Mouse (Mus musculus) forebrain, embryonic 11.5 days (tissue): ENCODE measurements around the gene Ift81. TPM values are rescaled to one million over a fixed set of nuclear protein-coding genes. Genes with fewer than 3 reads are reported as not detected.

Experiments
- ATAC-seq: fragments of 200-750 bp; cut with Nextera tagmentation; replicated peaks from 2 replicates; pipeline ENCODE4 v1.8.0; 2017; ENCODE audit warnings: moderate TSS enrichment; ENCODE audit not compliant: low FRiP score
- DNase-seq: peaks from one replicate; pipeline ENCODE4 v3.0.0-alpha.2; 2017; ENCODE audit warnings: low spot score
- H3K27ac ChIP-seq: fragments of 300-500 bp; sonication (generic); 2 replicates; pipeline ENCODE4 v1.5.1; 2014; ENCODE audit warnings: low read depth, low read length
- H3K27me3 ChIP-seq: fragments of 300-500 bp; sonication (generic); 2 replicates; pipeline ENCODE4 v1.6.1; 2014; ENCODE audit warnings: mild to moderate bottlenecking, low read length, mixed read lengths; ENCODE audit not compliant: control insufficient read depth, insufficient read depth
- H3K36me3 ChIP-seq: fragments of 300-500 bp; sonication (generic); 2 replicates; pipeline ENCODE4 v1.6.1; 2014; ENCODE audit warnings: mild to moderate bottlenecking, low read length, moderate library complexity, mixed read lengths; ENCODE audit not compliant: control insufficient read depth, insufficient read depth
- H3K4me1 ChIP-seq: fragments of 300-500 bp; sonication (generic); replicated peaks from 2 replicates; pipeline ENCODE4 v1.6.1; 2014; ENCODE audit warnings: low read length, mixed read lengths; ENCODE audit not compliant: control insufficient read depth, insufficient read depth
- H3K4me2 ChIP-seq: fragments of 300-500 bp; sonication (generic); 2 replicates; pipeline ENCODE4 v1.6.1; 2014; ENCODE audit warnings: low read depth, mild to moderate bottlenecking, low read length, moderate library complexity, mixed read lengths; ENCODE audit not compliant: severe bottlenecking
- H3K4me3 ChIP-seq: fragments of 300-500 bp; sonication (generic); 2 replicates; pipeline ENCODE4 v1.5.1; 2014; ENCODE audit warnings: low read depth, low read length
- H3K9ac ChIP-seq: fragments of 300-500 bp; sonication (generic); 2 replicates; pipeline ENCODE4 v1.6.1; 2014; ENCODE audit warnings: low read length
- H3K9me3 ChIP-seq: fragments of 300-500 bp; sonication (generic); 2 replicates; pipeline ENCODE4 v1.6.1; 2016; ENCODE audit warnings: low read length, mixed read lengths; ENCODE audit not compliant: control insufficient read depth
- WGBS: fragments of 180-500 bp; shearing (Covaris S2); extraction: QIAGEN DNeasy Blood & Tissue Kit; methylation state at CpG from one replicate; pipeline ENCODE4 v1.1.7; 2014; 5-methylcytosine and 5-hydroxymethylcytosine counted together
- polyA plus RNA-seq: library from polyadenylated mRNA; unstranded; fragments of >200 nt; fragmentation: Nextera tagmentation; extraction: Ambion mirVana; gene quantifications from 2 replicates; pipeline ENCODE4 v1.2.1, GENCODE M21; 2014

Ift81 gene
- polyA plus RNA-seq, 1 experiment from 2014 or later = 49.4 TPM

- no peak overlapping the region for H3K27ac ChIP-seq
- ATAC-seq = no peak
- no peaks in the 10 kb centered on the region for H3K36me3 ChIP-seq
- WGBS = 79% methylated on average over 2 of the region's 2 CpGs
- no peaks in the 10 kb centered on the region for H3K4me1 ChIP-seq
- H3K27me3 ChIP-seq = no peaks in the 10 kb centered on the region
- no peak for DNase-seq
- H3K4me2 ChIP-seq = no peak overlapping the region
- H3K4me3 ChIP-seq = no peak overlapping the region
- no peaks in the 10 kb centered on the region for H3K9me3 ChIP-seq
- H3K9ac ChIP-seq = no peak overlapping the region
Measured at GRCm38 (mm10) chr5:122638296-122638695, 24.0 kb upstream of the Ift81 start.

- no peak for DNase-seq
- ATAC-seq = no peak
- no peaks in the 10 kb centered on the region for H3K9me3 ChIP-seq
- H3K4me3 ChIP-seq = no peak overlapping the region
- H3K4me2 ChIP-seq = peak overlapping the region; percentile 36
- no peaks in the 10 kb centered on the region for H3K4me1 ChIP-seq
- WGBS = 48% methylated on average over 16 of the region's 16 CpGs
- H3K36me3 ChIP-seq = no peaks in the 10 kb centered on the region
- H3K27me3 ChIP-seq = no peaks in the 10 kb centered on the region
- H3K9ac ChIP-seq = no peak overlapping the region
- no peak overlapping the region for H3K27ac ChIP-seq
Measured at GRCm38 (mm10) chr5:122636958-122637357, 22.6 kb upstream of the Ift81 start.

DNA sequence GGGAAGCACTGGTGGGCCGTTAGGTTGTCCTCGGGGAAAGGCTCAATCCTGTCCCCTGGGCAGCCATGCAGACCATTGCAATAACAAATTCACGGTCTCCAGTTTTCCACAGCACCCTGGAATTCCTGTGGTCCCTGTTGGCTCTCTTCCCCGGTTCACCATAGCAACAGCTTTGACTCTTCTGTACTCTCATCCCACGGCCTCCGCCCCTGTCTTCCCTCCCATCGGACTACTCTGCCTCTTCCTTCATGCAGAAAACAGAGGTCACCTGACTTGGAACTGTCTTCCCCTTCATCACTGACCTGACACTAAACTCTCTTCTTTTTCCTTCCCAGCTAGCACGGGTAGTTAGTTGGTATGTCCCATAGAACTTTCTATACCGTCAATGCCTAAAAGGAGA lies 22.0 kb upstream of the Ift81 start:
- Histone ChIP-seq H3K9ac (no peak overlapping the region), H3K27me3 (no peaks in the 10 kb centered on the region), H3K4me3 (no peak overlapping the region), H3K36me3 (no peaks in the 10 kb centered on the region), H3K9me3 (no peaks in the 10 kb centered on the region), H3K4me1 (no peaks in the 10 kb centered on the region), H3K4me2 (no peak overlapping the region), H3K27ac (no peak overlapping the region)
- 88% methylated on average over 9 of the region's 9 CpGs for WGBS
- ATAC-seq (no peak), DNase-seq (no peak)

DNA sequence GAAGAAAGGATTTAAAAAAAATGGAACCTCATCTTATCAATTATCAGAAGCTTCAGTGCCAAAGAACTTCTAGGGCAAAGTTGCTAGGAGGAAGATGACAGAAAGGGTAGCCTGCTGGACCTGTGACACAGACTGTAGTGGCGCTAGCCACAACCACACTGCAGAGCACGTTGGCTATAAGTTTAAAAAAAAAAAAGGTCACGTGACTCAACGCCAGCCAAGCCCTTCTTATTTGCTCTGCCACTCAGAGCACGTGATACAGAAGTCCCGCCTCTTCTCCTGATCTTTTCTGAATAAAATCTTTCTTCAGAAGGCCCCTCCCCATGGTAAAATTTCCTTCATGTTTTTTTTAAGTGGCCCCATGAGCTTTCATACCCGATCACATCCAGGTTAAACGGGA lies 20.9 kb upstream of the Ift81 start:
- H3K4me2 ChIP-seq = no peak overlapping the region
- H3K27ac ChIP-seq = no peak overlapping the region
- H3K4me3 ChIP-seq = no peak overlapping the region
- no peaks in the 10 kb centered on the region for H3K36me3 ChIP-seq
- H3K4me1 ChIP-seq = no peaks in the 10 kb centered on the region
- WGBS = 86% methylated on average over 8 of the region's 8 CpGs
- no peak for ATAC-seq
- no peak for DNase-seq
- H3K27me3 ChIP-seq = no peaks in the 10 kb centered on the region
- H3K9ac ChIP-seq = no peak overlapping the region
- no peaks in the 10 kb centered on the region for H3K9me3 ChIP-seq

- Histone ChIP-seq H3K27ac (no peak overlapping the region), H3K4me1 (no peaks in the 10 kb centered on the region), H3K4me2 (no peak overlapping the region), H3K27me3 (no peaks in the 10 kb centered on the region), H3K9me3 (no peaks in the 10 kb centered on the region), H3K36me3 (no peaks in the 10 kb centered on the region), H3K9ac (no peak overlapping the region), H3K4me3 (no peak overlapping the region)
- ATAC-seq (0 out of 2 replicates have a peak, but pooled peaks have one; percentile 53), DNase-seq (peak; percentile 93)
- WGBS = 36% methylated on average over 2 of the region's 2 CpGs
Measured at GRCm38 (mm10) chr5:122627243-122627642, 12.9 kb upstream of the Ift81 start.

- no peaks in the 10 kb centered on the region for H3K27me3 ChIP-seq
- no peak overlapping the region for H3K4me3 ChIP-seq
- no peak overlapping the region for H3K4me2 ChIP-seq
- H3K4me1 ChIP-seq = no peaks in the 10 kb centered on the region
- no peaks in the 10 kb centered on the region for H3K9me3 ChIP-seq
- WGBS = 89% methylated on average over 14 of the region's 14 CpGs
- no peak for ATAC-seq
- H3K36me3 ChIP-seq = no peaks in the 10 kb centered on the region
- no peak overlapping the region for H3K9ac ChIP-seq
- DNase-seq = no peak
- no peak overlapping the region for H3K27ac ChIP-seq
Measured at GRCm38 (mm10) chr5:122625565-122626252, 11.4 kb upstream of the Ift81 start.

- Histone ChIP-seq H3K36me3 (no peaks in the 10 kb centered on the region), H3K9me3 (no peaks in the 10 kb centered on the region), H3K27me3 (no peaks in the 10 kb centered on the region), H3K27ac (no peak overlapping the region), H3K4me3 (no peak overlapping the region), H3K4me1 (no peaks in the 10 kb centered on the region), H3K9ac (no peak overlapping the region), H3K4me2 (no peak overlapping the region)
- no peak for ATAC-seq
- no peak for DNase-seq
- WGBS = 92% methylated on average over 11 of the region's 11 CpGs
Measured at GRCm38 (mm10) chr5:122624952-122625479, 10.7 kb upstream of the Ift81 start.

GRCm38 (mm10) chr5:122623861-122624260 lies 9.5 kb upstream of the Ift81 start:
- Histone ChIP-seq H3K36me3 (no peaks in the 10 kb centered on the region), H3K27ac (no peak overlapping the region), H3K9me3 (no peaks in the 10 kb centered on the region), H3K4me1 (no peaks in the 10 kb centered on the region), H3K27me3 (no peaks in the 10 kb centered on the region), H3K4me2 (no peak overlapping the region), H3K4me3 (no peak overlapping the region), H3K9ac (no peak overlapping the region)
- 85% methylated on average over 9 of the region's 9 CpGs for WGBS
- DNase-seq (no peak), ATAC-seq (no peak)

- no peaks in the 10 kb centered on the region for H3K36me3 ChIP-seq
- 92% methylated on average over 5 of the region's 5 CpGs for WGBS
- no peak overlapping the region for H3K27ac ChIP-seq
Measured at GRCm38 (mm10) chr5:122622526-122622925, 8.2 kb upstream of the Ift81 start.

More at GRCm38 (mm10) chr5:122622526-122622925, 8.2 kb upstream of the Ift81 start:
- H3K4me3 ChIP-seq = no peak overlapping the region
- no peak overlapping the region for H3K4me2 ChIP-seq
- no peaks in the 10 kb centered on the region for H3K9me3 ChIP-seq
- no peak for ATAC-seq
- H3K27me3 ChIP-seq = no peaks in the 10 kb centered on the region
- no peak overlapping the region for H3K9ac ChIP-seq
- no peaks in the 10 kb centered on the region for H3K4me1 ChIP-seq
- DNase-seq = no peak
